Mouse (Mus musculus) liver, embryonic 11.5 days (tissue): ENCODE data around the gene Slc35f3. TPM values are rescaled to one million over a fixed set of nuclear protein-coding genes. Genes with fewer than 3 reads are reported as not detected.

ENCODE experiments used
- ATAC-seq: fragments of 200-750 bp; cut with Nextera tagmentation; replicated peaks from 2 replicates; pipeline ENCODE4 v1.8.0; 2017; ENCODE audit warnings: moderate number of reproducible peaks, mild to moderate bottlenecking, moderate TSS enrichment, moderate library complexity; ENCODE audit not compliant: low FRiP score
- DNase-seq: peaks from one replicate; pipeline ENCODE4 v3.0.0-alpha.2; 2017; ENCODE audit warnings: low spot score
- H3K27ac ChIP-seq: fragments of 300-500 bp; sonication (generic); 2 replicates; pipeline ENCODE4 v1.5.1; 2014; ENCODE audit warnings: mild to moderate bottlenecking, low read depth, low read length, control low read depth
- H3K27me3 ChIP-seq: fragments of 300-500 bp; sonication (generic); replicated peaks from 2 replicates; pipeline ENCODE4 v1.6.1; 2014; ENCODE audit warnings: low read length, mixed read lengths; ENCODE audit not compliant: control insufficient read depth, insufficient read depth
- H3K36me3 ChIP-seq: fragments of 300-500 bp; sonication (generic); 2 replicates; pipeline ENCODE4 v1.6.1; 2014; ENCODE audit warnings: mild to moderate bottlenecking, low read length, moderate library complexity, mixed read lengths; ENCODE audit not compliant: control insufficient read depth, insufficient read depth
- H3K4me1 ChIP-seq: fragments of 300-500 bp; sonication (generic); replicated peaks from 2 replicates; pipeline ENCODE4 v1.6.1; 2014; ENCODE audit warnings: low read length, mixed read lengths; ENCODE audit not compliant: control insufficient read depth, insufficient read depth
- H3K4me2 ChIP-seq: fragments of 300-500 bp; sonication (generic); 2 replicates; pipeline ENCODE4 v1.6.1; 2014; ENCODE audit warnings: mild to moderate bottlenecking, control low read depth, moderate library complexity
- H3K4me3 ChIP-seq: fragments of 300-500 bp; sonication (generic); 2 replicates; pipeline ENCODE4 v1.5.1; 2014; ENCODE audit warnings: low read depth, low read length, control low read depth
- H3K9ac ChIP-seq: fragments of 300-500 bp; sonication (generic); 2 replicates; pipeline ENCODE4 v1.6.1; 2014; ENCODE audit warnings: low read depth, low read length, control low read depth
- H3K9me3 ChIP-seq: fragments of 300-500 bp; sonication (generic); 2 replicates; pipeline ENCODE4 v1.6.1; 2016; ENCODE audit warnings: low read length, inconsistent platforms, mixed read lengths; ENCODE audit not compliant: control insufficient read depth
- WGBS: fragments of 180-500 bp; shearing (Covaris S2); extraction: QIAGEN DNeasy Blood & Tissue Kit; methylation state at CpG from one replicate; pipeline ENCODE4 v1.1.7; 2014; 5-methylcytosine and 5-hydroxymethylcytosine counted together
- polyA plus RNA-seq: library from polyadenylated mRNA; unstranded; fragments of >200 nt; fragmentation: Nextera tagmentation; extraction: Ambion mirVana; gene quantifications from 2 replicates; pipeline ENCODE4 v1.2.1, GENCODE M21; 2014

Gene Slc35f3
- polyA plus RNA-seq, 1 experiment from 2014 or later: 0.07 TPM

GRCm38 (mm10) chr8:126272445-126272844 is 25.9 kb upstream of the Slc35f3 start:
- no peaks in the 10 kb centered on the region for H3K9me3 ChIP-seq

GRCm38 (mm10) chr8:126273066-126273465 is 25.3 kb upstream of the Slc35f3 start:
- Histone ChIP-seq H3K4me1 (no peaks in the 10 kb centered on the region), H3K9ac (no peak overlapping the region), H3K9me3 (no peaks in the 10 kb centered on the region), H3K4me2 (no peak overlapping the region), H3K36me3 (no peaks in the 10 kb centered on the region), H3K27ac (no peak overlapping the region), H3K4me3 (no peak overlapping the region), H3K27me3 (no peaks in the 10 kb centered on the region)
- DNase-seq (no peak), ATAC-seq (no peak)
- 51% methylated on average over 4 of the region's 4 CpGs for WGBS

More at GRCm38 (mm10) chr8:126272445-126272844, 25.9 kb upstream of the Slc35f3 start:
- ATAC-seq: no peak
- Histone ChIP-seq H3K27me3 (no peaks in the 10 kb centered on the region), H3K4me1 (no peaks in the 10 kb centered on the region), H3K9ac (no peak overlapping the region), H3K4me2 (no peak overlapping the region), H3K27ac (no peak overlapping the region), H3K4me3 (no peak overlapping the region), H3K36me3 (no peaks in the 10 kb centered on the region)
- 88% methylated on average over 2 of the region's 2 CpGs for WGBS
- DNase-seq: no peak

GRCm38 (mm10) chr8:126274866-126275360 is 23.4 kb upstream of the Slc35f3 start:
- Histone ChIP-seq H3K9me3 (no peaks in the 10 kb centered on the region), H3K4me2 (no peak overlapping the region), H3K9ac (no peak overlapping the region), H3K4me1 (no peaks in the 10 kb centered on the region), H3K36me3 (no peaks in the 10 kb centered on the region), H3K27me3 (no peaks in the 10 kb centered on the region), H3K27ac (no peak overlapping the region), H3K4me3 (no peak overlapping the region)
- WGBS: 51% methylated on average over 4 of the region's 4 CpGs
- DNase-seq: no peak
- ATAC-seq: no peak

GRCm38 (mm10) chr8:126275886-126276285 is 22.5 kb upstream of the Slc35f3 start:
- DNase-seq: no peak
- Histone ChIP-seq H3K27me3 (no peaks in the 10 kb centered on the region), H3K9ac (no peak overlapping the region), H3K4me2 (no peak overlapping the region), H3K4me1 (no peaks in the 10 kb centered on the region), H3K36me3 (no peaks in the 10 kb centered on the region), H3K4me3 (no peak overlapping the region), H3K9me3 (no peaks in the 10 kb centered on the region), H3K27ac (no peak overlapping the region)
- whole genome bisulfite sequencing: 61% methylated on average over 4 of the region's 4 CpGs
- ATAC-seq: no peak

GRCm38 (mm10) chr8:126291951-126292350 is 6.4 kb upstream of the Slc35f3 start:
- no peak overlapping the region for H3K4me2 ChIP-seq
- H3K4me3 ChIP-seq: no peak overlapping the region
- H3K27ac ChIP-seq: no peak overlapping the region
- no peaks in the 10 kb centered on the region for H3K9me3 ChIP-seq
- no peak for ATAC-seq
- WGBS: 81% methylated on average over 10 of the region's 10 CpGs
- DNase-seq: no peak
- no peaks in the 10 kb centered on the region for H3K27me3 ChIP-seq
- H3K4me1 ChIP-seq: no peaks in the 10 kb centered on the region
- no peak overlapping the region for H3K9ac ChIP-seq
- H3K36me3 ChIP-seq: no peaks in the 10 kb centered on the region

GRCm38 (mm10) chr8:126297284-126297845 is 993 bp upstream of the Slc35f3 start:
- DNase-seq (no peak), ATAC-seq (no peak)
- Histone ChIP-seq H3K9ac (no peak overlapping the region), H3K9me3 (no peaks in the 10 kb centered on the region), H3K27me3 (peaks cover 31% of the 10 kb centered on the region), H3K4me2 (no peak overlapping the region), H3K36me3 (no peaks in the 10 kb centered on the region), H3K4me3 (no peak overlapping the region), H3K4me1 (no peaks in the 10 kb centered on the region), H3K27ac (no peak overlapping the region)
- 19% methylated on average over 1 of the region's 1 CpGs for WGBS

- WGBS: 10% methylated on average over 7 of the region's 7 CpGs
- H3K4me1 ChIP-seq: no peaks in the 10 kb centered on the region
- H3K4me2 ChIP-seq: no peak overlapping the region
- H3K9ac ChIP-seq: no peak overlapping the region
- H3K4me3 ChIP-seq: no peak overlapping the region
- ATAC-seq (no peak), DNase-seq (no peak)
- H3K36me3 ChIP-seq: no peaks in the 10 kb centered on the region
- no peak overlapping the region for H3K27ac ChIP-seq
- peaks cover 31% of the 10 kb centered on the region for H3K27me3 ChIP-seq
- no peaks in the 10 kb centered on the region for H3K9me3 ChIP-seq
Measured at GRCm38 (mm10) chr8:126299333-126299732, 975 bp downstream of the Slc35f3 start.

- WGBS: 83% methylated on average over 5 of the region's 5 CpGs
- Histone ChIP-seq H3K27me3 (peaks cover 31% of the 10 kb centered on the region), H3K4me2 (no peak overlapping the region), H3K36me3 (no peaks in the 10 kb centered on the region), H3K9me3 (no peaks in the 10 kb centered on the region), H3K4me3 (no peak overlapping the region), H3K27ac (no peak overlapping the region), H3K9ac (no peak overlapping the region), H3K4me1 (no peaks in the 10 kb centered on the region)
- DNase-seq (no peak), ATAC-seq (no peak)
Measured at GRCm38 (mm10) chr8:126300350-126300749, 2.0 kb downstream of the Slc35f3 start.

GRCm38 (mm10) chr8:126301580-126301979 is 3.2 kb downstream of the Slc35f3 start:
- 85% methylated on average over 6 of the region's 6 CpGs for WGBS
- Histone ChIP-seq H3K27me3 (peaks cover 31% of the 10 kb centered on the region), H3K4me3 (no peak overlapping the region), H3K9me3 (no peaks in the 10 kb centered on the region), H3K36me3 (no peaks in the 10 kb centered on the region), H3K27ac (no peak overlapping the region), H3K4me1 (no peaks in the 10 kb centered on the region), H3K9ac (no peak overlapping the region), H3K4me2 (no peak overlapping the region)
- ATAC-seq (no peak), DNase-seq (no peak)
